Mouse (Mus musculus) embryonic facial prominence, embryonic 12.5 days (tissue): ENCODE measurements at regions not wholly inside any gene's neighbourhood (a gene's known extent, or its start where the extent isn't known, plus 50 kb on each side); places are given as distances from the start of the nearest gene placed in this dataset.
"Not testable (repeated sequence)": the region's sequence is repeated elsewhere in the genome, so short reads cannot be mapped to it uniquely, and the experiment has no call there.

Source experiments
- ATAC-seq: fragments of 200-750 bp; cut with Nextera tagmentation; 2 replicates; pipeline ENCODE4 v1.8.0; 2017; ENCODE audit not compliant: insufficient number of reproducible peaks, insufficient read depth, low FRiP score, low TSS enrichment
- H3K27ac ChIP-seq: fragments of 300-500 bp; sonication (generic); 2 replicates; pipeline ENCODE4 v1.5.1; 2016; ENCODE audit warnings: mild to moderate bottlenecking
- H3K27me3 ChIP-seq: fragments of 300-500 bp; sonication (generic); 2 replicates; pipeline ENCODE4 v1.6.1; 2016; ENCODE audit warnings: mild to moderate bottlenecking, moderate library complexity
- H3K36me3 ChIP-seq: fragments of 300-500 bp; sonication (generic); 2 replicates; pipeline ENCODE4 v1.6.1; 2016; ENCODE audit warnings: mild to moderate bottlenecking
- H3K4me1 ChIP-seq: fragments of 300-500 bp; sonication (generic); 2 replicates; pipeline ENCODE4 v1.6.1; 2016
- H3K4me2 ChIP-seq: fragments of 300-500 bp; sonication (generic); replicated peaks from 2 replicates; pipeline ENCODE4 v1.6.1; 2016; ENCODE audit warnings: mild to moderate bottlenecking, moderate library complexity
- H3K4me3 ChIP-seq: fragments of 300-500 bp; sonication (generic); 2 replicates; pipeline ENCODE4 v1.5.1; 2016; ENCODE audit warnings: mild to moderate bottlenecking
- H3K9ac ChIP-seq: fragments of 300-500 bp; sonication (generic); 2 replicates; pipeline ENCODE4 v1.6.1; 2016; ENCODE audit warnings: mild to moderate bottlenecking, moderate library complexity
- H3K9me3 ChIP-seq: fragments of 300-500 bp; sonication (generic); 2 replicates; pipeline ENCODE4 v1.6.1; 2016; ENCODE audit warnings: mild to moderate bottlenecking, moderate library complexity
- WGBS: fragments of 180-500 bp; shearing (Covaris S2); methylation state at CpG from one replicate; pipeline ENCODE4 v1.1.7; 2016; 5-methylcytosine and 5-hydroxymethylcytosine counted together

- WGBS, result 57% methylated on average over 8 of the region's 8 CpGs
- no peaks in the 10 kb centered on the region for H3K4me1 ChIP-seq
- ATAC-seq, result no peak
Measured at GRCm38 (mm10) chr8:12451857-12452256, 56.8 kb downstream of the Sox1 start.

DNA sequence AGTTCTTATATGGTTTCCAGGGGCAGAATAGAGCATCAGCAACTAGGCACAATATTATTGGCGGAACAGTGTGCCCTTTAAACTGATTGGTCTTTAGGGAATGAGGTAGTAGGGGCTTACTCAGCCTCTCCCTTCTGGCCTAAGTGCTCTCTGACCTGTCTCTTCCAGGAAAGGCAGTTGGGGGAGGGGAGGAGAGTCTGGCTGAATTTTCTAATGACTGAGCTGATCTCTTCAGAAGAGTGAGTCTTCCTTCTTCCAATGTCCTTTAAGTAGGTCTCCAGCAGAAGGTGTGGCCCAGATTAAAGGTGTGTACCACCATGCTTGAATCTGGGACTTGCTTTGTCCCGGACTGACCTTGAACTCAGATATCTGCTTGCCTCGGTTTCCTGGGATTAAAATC is 60.3 kb downstream of the Sox1 start:
- H3K4me1 ChIP-seq, ATAC-seq, H3K4me2 ChIP-seq, H3K36me3 ChIP-seq, H3K9me3 ChIP-seq, H3K9ac ChIP-seq, H3K4me3 ChIP-seq, H3K27ac ChIP-seq: not testable (repeated sequence)
- peaks cover 24% of the 10 kb centered on the region for H3K27me3 ChIP-seq
- WGBS, result 87% methylated on average over 3 of the region's 3 CpGs

More at GRCm38 (mm10) chr8:12451857-12452256, 56.8 kb downstream of the Sox1 start:
- H3K9ac ChIP-seq, result no peak overlapping the region
- H3K36me3 ChIP-seq, result no peaks in the 10 kb centered on the region
- H3K9me3 ChIP-seq, result no peaks in the 10 kb centered on the region
- no peak overlapping the region for H3K4me3 ChIP-seq
- H3K27me3 ChIP-seq, result peaks cover 30% of the 10 kb centered on the region
- H3K4me2 ChIP-seq, result no peak overlapping the region
- H3K27ac ChIP-seq, result no peak overlapping the region

DNA sequence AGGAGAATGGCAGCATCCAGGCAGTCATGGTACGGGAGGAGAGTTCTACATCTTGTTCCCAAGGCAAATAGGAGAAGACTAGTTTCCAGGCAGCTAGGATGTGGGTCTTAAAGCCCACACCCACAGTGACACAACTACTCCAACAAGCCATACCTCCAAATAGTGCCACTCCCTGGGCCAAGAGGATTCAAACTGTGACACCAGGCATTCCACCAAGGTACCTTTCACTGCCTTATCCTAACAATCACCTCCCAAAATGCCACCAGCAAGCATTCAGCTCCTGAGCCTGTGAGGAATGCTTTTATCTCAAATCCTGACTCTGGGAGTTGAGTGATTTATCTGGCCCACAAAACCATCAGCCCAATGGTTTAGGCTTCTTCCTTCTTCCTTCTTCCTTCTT is 61.2 kb downstream of the Sox1 start:
- H3K4me2 ChIP-seq, result no peak overlapping the region
- 83% methylated on average over 1 of the region's 1 CpGs for WGBS
- no peak overlapping the region for H3K27ac ChIP-seq
- no peaks in the 10 kb centered on the region for H3K4me1 ChIP-seq
- ATAC-seq, result no peak
- H3K27me3 ChIP-seq, result peaks cover 32% of the 10 kb centered on the region
- no peaks in the 10 kb centered on the region for H3K36me3 ChIP-seq
- no peak overlapping the region for H3K4me3 ChIP-seq
- no peaks in the 10 kb centered on the region for H3K9me3 ChIP-seq
- H3K9ac ChIP-seq, result no peak overlapping the region

DNA sequence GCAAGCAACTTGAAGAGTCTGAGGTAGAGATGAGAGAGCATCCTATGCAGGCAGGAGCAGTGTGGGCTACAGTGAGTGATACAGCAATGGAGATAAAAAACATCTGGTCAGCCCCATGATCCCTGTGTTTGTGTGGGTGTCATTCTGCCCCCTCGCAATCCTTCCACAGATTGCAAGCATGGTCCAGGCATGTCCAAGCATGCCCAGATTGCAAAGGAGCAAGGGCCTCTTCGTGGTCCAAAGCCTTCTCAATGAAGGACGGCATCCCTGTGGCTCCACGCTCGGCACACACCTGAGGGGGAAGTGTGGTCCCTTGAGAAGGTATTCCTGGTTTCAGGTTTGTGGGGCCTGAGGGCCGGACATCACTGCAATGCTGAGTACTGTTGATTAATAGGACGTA is 61.9 kb downstream of the Sox1 start:
- Histone ChIP-seq H3K36me3 (no peaks in the 10 kb centered on the region), H3K9ac (no peak overlapping the region), H3K4me3 (no peak overlapping the region), H3K27ac (no peak overlapping the region), H3K9me3 (no peaks in the 10 kb centered on the region), H3K27me3 (peaks cover 28% of the 10 kb centered on the region), H3K4me2 (no peak overlapping the region), H3K4me1 (no peaks in the 10 kb centered on the region)
- 64% methylated on average over 7 of the region's 7 CpGs for WGBS
- no peak for ATAC-seq

DNA sequence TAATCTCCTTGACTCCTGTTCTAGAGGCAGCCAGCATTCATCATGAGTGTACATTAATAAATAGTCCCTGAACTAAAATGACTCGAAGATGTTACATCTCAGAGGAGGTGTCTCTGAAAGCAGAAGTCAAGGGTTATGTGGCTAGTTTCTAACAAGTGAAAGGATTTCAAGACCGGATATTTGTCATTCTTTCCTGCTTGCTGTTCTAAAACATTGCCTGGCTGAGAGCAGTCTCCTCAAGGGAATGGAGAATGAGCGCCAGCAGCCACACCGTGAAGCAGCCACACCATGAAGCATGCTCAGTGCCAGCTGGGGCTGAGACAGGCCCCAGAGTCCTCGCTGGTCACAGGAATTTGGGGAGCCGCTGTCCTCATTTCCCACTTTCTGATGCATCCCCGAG is 71.8 kb downstream of the Sox1 start:
- H3K9ac ChIP-seq, result no peak overlapping the region
- WGBS, result 71% methylated on average over 7 of the region's 7 CpGs
- no peak overlapping the region for H3K4me2 ChIP-seq
- no peak overlapping the region for H3K4me3 ChIP-seq
- no peaks in the 10 kb centered on the region for H3K36me3 ChIP-seq
- ATAC-seq, result no peak
- no peak overlapping the region for H3K27ac ChIP-seq
- H3K9me3 ChIP-seq, result no peaks in the 10 kb centered on the region
- H3K4me1 ChIP-seq, result peaks cover 14% of the 10 kb centered on the region
- peaks cover 57% of the 10 kb centered on the region for H3K27me3 ChIP-seq

- no peak overlapping the region for H3K4me3 ChIP-seq
- no peak overlapping the region for H3K27ac ChIP-seq
- H3K4me1 ChIP-seq, result peaks cover 14% of the 10 kb centered on the region
- H3K27me3 ChIP-seq, result peaks cover 60% of the 10 kb centered on the region
- 51% methylated on average over 36 of the region's 36 CpGs for WGBS
- ATAC-seq, result peak; percentile 73
- H3K9me3 ChIP-seq, result no peaks in the 10 kb centered on the region
- H3K4me2 ChIP-seq, result peak overlapping the region; percentile 22
- H3K9ac ChIP-seq, result no peak overlapping the region
- H3K36me3 ChIP-seq, result no peaks in the 10 kb centered on the region
Measured at GRCm38 (mm10) chr8:12467386-12468326, 72.6 kb downstream of the Sox1 start.

DNA sequence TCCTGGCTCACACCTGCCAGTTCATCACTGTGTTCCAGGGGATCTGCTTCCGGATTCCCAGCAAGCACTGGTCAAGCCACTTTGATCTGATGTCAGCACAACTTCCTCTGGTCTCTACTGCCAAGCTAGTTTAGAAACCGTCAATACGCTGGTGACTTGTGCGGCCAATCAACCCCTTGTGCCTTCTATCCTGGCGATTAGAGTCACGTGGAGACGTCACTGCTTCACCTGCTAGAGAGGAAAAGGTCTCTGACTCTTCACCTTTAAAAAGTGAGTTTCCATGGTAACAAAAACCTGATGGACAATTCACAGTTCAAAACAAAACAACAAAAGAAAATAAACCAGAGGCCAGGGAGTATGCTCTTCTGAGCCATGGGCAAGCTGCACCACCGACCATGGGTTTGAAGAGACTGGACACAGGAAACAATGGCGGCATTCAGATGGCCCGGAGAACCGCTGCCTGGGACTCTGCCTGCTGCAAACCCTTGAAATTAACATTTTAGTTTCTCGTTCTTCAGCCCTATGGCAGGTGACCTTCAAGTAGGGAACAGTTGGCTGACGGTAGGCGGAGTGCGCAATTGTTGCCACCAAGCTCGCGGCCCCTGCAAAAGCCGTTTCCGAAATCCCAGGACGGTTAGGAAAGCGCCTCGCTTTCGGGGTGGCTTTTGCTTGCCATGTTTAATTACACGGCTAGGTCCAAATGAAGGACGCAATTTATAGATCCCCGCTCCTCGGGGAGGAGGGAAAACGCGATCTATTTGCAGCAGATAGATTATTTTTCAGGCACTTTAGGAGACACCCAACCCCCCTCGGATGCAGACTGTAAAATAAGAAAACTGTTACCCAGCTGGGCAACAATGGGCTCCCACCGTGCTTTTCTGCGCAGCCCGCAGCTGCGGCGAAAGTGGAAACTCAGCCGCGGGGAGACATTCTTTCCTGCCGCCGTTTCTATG is 82.6 kb downstream of the Sox1 start:
- Histone ChIP-seq H3K9ac (no peak overlapping the region), H3K27ac (no peak overlapping the region), H3K9me3 (peaks cover 6% of the 10 kb centered on the region; the same call in 1 of the 2 replicates), H3K27me3 (peaks cover 70% of the 10 kb centered on the region), H3K4me1 (peaks cover 7% of the 10 kb centered on the region; the same call in 1 of the 2 replicates), H3K4me3 (peak overlapping the region; percentile 28), H3K36me3 (no peaks in the 10 kb centered on the region), H3K4me2 (peak overlapping the region; percentile 52)
- 8% methylated on average over 39 of the region's 39 CpGs for WGBS
- no peak for ATAC-seq

- no peak for ATAC-seq
- H3K27ac ChIP-seq, result no peak overlapping the region
- peaks cover 2% of the 10 kb centered on the region; the same call in 1 of the 2 replicates for H3K9me3 ChIP-seq
- no peaks in the 10 kb centered on the region for H3K36me3 ChIP-seq
- WGBS, result 54% methylated on average over 14 of the region's 14 CpGs
- H3K9ac ChIP-seq, result no peak overlapping the region
- H3K27me3 ChIP-seq, result peaks cover 59% of the 10 kb centered on the region
- no peak overlapping the region for H3K4me3 ChIP-seq
- peaks cover 7% of the 10 kb centered on the region; the same call in 1 of the 2 replicates for H3K4me1 ChIP-seq
- H3K4me2 ChIP-seq, result no peak overlapping the region
Measured at GRCm38 (mm10) chr8:12481918-12482317, 86.8 kb downstream of the Sox1 start.

GRCm38 (mm10) chr8:12483551-12483950 is 88.5 kb downstream of the Sox1 start:
- Histone ChIP-seq H3K4me3 (no peak overlapping the region), H3K27ac (no peak overlapping the region), H3K36me3 (no peaks in the 10 kb centered on the region), H3K9me3 (no peaks in the 10 kb centered on the region), H3K4me2 (no peak overlapping the region), H3K27me3 (peaks cover 59% of the 10 kb centered on the region), H3K9ac (no peak overlapping the region), H3K4me1 (no peaks in the 10 kb centered on the region)
- ATAC-seq, result no peak
- WGBS, result 72% methylated on average over 3 of the region's 3 CpGs

- WGBS, result 75% methylated on average over 7 of the region's 7 CpGs
Measured at GRCm38 (mm10) chr8:12485326-12485725, 87.5 kb upstream of the Spaca7 start.

GRCm38 (mm10) chr8:12486331-12487061 is 86.3 kb upstream of the Spaca7 start:
- ATAC-seq, result no peak
- H3K36me3 ChIP-seq, result no peaks in the 10 kb centered on the region
- H3K4me3 ChIP-seq, result no peak overlapping the region
- H3K27ac ChIP-seq, result no peak overlapping the region
- H3K27me3 ChIP-seq, result peaks cover 36% of the 10 kb centered on the region
- no peak overlapping the region for H3K4me2 ChIP-seq
- no peak overlapping the region for H3K9ac ChIP-seq
- H3K9me3 ChIP-seq, result no peaks in the 10 kb centered on the region
- H3K4me1 ChIP-seq, result no peaks in the 10 kb centered on the region
- WGBS, result 67% methylated on average over 22 of the region's 22 CpGs

More at GRCm38 (mm10) chr8:12485326-12485725, 87.5 kb upstream of the Spaca7 start:
- H3K27me3 ChIP-seq, result peaks cover 44% of the 10 kb centered on the region
- no peak overlapping the region for H3K9ac ChIP-seq
- H3K36me3 ChIP-seq, result no peaks in the 10 kb centered on the region
- H3K27ac ChIP-seq, result no peak overlapping the region
- no peaks in the 10 kb centered on the region for H3K9me3 ChIP-seq
- H3K4me2 ChIP-seq, result no peak overlapping the region
- no peak overlapping the region for H3K4me3 ChIP-seq
- no peak for ATAC-seq
- H3K4me1 ChIP-seq, result no peaks in the 10 kb centered on the region
